Mouse (Mus musculus): ENCODE measurements around the gene Fbf1.

Gene Fbf1

DNA sequence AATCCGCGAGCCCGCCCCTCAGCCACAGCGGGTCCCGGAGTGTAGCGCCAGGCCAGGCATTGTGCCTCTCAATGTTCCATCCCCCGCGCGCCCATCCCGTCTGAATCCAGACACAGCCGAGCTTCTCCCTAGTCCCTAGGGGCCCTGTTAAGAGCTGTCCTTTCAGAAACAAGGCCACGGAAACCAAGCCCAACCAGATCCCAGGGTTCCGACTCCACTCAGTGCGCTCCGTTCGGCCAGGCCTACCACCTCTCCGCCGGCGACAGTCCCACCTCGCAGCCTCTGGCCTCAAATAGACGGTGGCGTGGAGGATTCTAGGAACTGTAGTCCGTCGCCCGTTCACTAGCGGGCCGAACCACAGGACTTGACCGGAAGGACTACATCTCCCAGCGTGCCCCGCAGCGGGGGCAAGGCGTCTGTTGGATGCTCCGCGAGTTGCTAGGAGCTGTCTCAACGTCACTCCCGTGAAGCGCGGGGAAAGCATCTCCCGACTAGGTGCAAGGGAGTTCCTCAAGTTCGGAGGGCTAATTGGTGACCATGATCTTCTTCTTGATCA, at the start of gene Fbf1:
TSS of gene Fbf1 (minus strand) at position 283 of the 556 bp plus-strand sequence.
- DNase-seq (ENCODE audit: inconsistent ontology term), result peak; percentile 98

DNA sequence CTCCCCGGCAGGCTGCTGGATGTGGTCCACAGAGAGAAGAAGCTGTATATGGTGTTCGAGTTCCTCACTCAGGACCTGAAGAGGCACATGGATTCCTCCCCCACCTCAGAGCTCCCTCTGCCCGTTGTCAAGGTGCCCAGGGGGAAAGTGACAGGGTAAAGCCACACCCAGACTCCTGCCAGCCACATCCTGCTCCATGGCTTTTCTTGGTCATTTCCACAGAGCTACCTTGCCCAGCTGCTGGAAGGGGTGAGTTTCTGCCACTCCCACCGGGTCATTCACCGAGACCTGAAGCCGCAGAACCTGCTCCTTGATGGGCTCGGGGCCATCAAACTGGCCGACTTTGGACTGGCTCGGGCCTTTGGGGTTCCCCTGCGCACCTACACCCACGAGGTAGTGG, 48.6 kb upstream of the Fbf1 start:
- no peak for DNase-seq (ENCODE audit: inconsistent ontology term)

DNA sequence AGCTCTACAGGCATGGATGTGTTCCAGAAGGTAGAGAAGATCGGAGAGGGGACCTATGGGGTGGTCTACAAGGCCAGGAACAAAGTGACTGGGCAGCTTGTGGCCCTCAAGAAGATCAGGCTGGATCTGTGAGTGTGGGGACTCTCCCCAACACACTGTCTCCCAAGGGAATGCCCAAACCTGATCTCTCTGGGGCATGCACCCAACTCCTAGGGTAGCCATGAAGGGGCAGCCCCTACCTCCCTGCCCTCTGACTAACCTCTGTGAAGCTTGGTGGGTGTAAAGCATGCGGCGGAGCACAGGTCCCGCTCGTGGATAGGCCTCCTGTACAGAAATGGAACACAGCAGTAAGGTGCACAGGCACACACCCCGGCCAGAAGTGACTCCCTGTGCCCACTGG, 48.0 kb upstream of the Fbf1 start:
- no peak for DNase-seq (ENCODE audit: inconsistent ontology term)

DNA sequence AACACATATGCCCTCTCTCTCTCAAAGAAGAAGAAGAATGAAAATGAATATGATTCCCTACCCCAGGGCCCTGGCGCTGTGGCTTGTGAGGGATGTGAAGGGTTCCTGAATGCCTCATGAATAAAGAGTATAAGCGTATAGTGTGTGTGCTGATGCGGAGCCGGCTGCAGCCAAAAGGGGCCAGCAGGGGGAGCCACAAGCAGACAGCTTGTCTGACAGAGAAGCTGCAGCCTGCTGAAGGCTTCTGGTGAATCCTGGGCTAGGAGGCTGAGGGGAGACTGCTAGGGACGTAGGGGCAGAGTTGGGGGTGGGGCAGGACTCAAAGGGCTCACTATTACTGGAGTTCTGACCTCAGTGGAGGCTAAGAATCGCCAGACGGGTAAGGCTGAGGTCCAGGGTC, 47.2 kb upstream of the Fbf1 start:
- no peak for DNase-seq (ENCODE audit: inconsistent ontology term)

DNA sequence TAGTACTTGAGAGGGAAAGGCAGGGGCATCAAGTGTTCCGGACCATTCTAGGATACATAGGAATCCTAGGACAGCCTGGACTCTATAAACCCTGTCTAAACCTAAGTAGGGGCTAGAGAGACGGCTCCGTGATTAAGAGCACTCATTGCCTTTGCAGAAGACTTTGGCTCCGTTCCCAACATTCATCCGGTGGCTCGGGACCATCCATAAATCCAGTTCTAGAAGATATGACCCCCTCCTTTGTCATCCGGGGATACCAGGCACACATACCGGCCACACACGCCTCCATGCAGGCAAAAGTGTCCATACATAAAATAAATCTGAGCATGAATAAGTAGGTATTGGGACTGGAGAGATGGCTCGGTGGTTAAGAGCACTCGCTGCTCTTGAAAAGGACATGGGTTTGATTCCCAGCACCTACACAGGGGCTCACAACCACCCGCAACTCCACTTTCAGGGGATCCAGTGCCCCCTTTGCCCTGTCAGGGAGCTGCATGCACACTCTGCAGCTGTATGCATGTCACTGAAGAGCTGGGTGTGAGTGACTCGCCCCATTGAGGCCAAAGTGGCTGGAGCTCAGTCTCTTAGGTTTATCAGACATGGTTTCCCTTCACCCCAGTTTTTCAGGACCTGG, 46.0 kb upstream of the Fbf1 start:
- no peak for DNase-seq (ENCODE audit: inconsistent ontology term)

DNA sequence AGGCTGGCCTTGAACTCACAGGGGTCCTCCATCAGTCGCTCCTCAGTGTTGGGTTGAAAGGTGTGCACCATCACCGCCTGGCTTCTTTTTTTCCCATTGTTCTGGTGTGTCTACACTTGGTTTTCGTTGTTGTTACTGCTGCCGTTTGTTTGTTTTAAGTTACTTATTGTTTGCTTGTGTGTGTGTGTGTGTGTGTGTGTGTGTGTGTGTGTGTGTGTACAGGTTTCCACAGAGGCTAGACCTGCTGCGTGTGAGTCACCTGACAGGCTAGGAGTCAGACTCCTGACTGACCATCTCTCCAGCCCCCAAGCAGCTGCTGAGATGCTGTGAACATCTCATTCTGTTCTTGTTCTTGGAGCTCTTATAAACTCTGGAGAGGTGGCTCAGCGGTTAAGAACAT, 44.9 kb upstream of the Fbf1 start:
- no peak for DNase-seq (ENCODE audit: inconsistent ontology term)

DNA sequence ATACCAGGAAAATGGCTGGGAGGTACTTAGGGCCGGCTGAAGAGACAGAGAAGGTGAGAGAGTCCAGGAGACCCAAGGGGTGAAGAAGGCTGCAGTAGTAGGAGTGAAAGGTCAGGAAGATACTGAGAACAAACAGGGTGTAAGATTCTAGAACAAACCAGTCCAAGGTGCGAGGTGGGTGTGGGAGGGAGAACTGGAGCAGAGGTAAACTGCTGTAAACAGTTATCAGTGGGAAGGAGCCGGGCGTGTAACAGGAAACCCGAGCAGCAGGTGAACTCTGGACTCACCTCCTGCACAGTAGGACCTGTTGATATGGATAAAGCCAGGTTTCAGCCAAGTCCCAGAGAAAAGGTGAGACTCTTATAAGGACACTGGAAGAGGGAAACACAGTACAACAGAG, 42.7 kb upstream of the Fbf1 start:
- no peak for DNase-seq (ENCODE audit: inconsistent ontology term)

DNA sequence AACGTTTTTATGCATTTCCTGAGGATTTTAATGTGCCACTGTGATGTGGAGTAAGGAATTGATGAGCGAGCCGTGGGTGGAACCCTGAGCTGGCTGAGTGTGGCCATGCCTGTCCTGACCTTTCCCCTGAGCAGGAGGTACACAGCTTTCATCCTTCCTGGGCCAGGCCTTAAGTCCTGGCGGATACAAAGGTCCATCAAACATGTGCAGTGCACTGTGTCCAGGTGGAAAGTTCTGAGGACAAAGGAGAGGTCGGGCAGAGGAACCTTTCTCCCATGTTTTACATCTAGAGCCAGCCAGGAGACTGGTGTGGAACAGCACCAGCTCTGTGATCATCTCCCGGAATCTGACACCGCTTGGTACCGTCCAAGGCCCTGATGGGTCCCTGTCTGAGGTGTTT, 41.3 kb upstream of the Fbf1 start:
- DNase-seq (ENCODE audit: inconsistent ontology term), result no peak

DNA sequence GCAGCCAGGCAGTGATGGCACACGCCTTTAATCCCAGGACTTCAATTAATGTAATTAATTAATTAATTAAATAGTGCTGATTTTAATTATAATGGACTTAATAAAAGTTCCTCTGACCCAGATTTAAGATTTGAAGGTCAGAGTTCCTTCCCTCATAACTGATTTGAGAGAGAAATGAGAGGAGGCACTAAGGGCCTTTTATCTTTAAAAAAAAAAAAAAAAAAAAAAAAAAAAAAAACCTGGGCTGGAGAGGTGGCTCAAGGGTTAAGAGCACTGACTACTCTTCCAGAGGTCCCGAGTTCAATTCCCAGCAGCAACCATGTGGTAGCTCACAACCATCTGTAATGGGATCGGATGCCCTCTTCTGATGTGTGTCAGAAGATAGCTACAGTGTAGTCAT, 40.7 kb upstream of the Fbf1 start:
- DNase-seq (ENCODE audit: inconsistent ontology term), result no peak

DNA sequence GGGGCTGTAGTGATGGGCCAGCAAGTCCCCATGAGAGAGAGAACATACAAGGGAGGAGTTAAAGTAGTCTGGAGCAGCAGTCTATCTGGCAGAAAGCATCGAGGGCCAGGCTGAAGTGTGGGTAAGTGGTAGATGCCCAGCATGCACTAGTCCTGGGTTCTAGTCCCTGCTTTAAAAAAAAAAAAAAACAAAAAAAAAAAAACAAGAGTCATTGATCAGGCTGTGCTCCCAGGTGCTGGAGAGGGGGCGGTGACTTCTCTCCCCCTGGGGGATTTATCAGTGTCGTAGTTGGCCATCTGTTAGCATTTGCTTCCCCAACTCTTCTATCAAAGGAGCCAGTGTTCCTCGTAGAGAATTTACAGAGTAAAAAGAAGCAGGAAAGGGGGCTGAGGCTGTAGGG, 38.7 kb upstream of the Fbf1 start:
- no peak for DNase-seq (ENCODE audit: inconsistent ontology term)

DNA sequence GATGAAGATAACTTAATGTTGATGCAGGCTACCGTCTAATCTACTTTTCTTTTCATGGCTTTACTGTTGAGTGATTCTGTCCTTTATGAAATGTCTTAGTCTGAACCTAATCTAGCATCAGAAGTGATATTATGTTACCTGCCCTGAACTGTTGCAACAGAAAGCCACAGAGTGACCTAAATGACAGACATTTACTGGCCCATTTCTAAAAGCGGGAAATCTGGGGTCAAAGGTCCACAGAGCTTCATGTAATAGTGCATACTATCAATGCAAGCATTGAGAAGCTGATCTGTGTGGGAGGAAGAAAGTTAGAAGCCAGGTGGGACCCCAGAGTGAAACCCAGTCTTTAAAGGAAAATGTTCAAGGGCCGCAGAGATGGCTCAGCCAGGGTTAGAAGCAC, 35.2 kb upstream of the Fbf1 start:
- DNase-seq (ENCODE audit: inconsistent ontology term), result no peak

DNA sequence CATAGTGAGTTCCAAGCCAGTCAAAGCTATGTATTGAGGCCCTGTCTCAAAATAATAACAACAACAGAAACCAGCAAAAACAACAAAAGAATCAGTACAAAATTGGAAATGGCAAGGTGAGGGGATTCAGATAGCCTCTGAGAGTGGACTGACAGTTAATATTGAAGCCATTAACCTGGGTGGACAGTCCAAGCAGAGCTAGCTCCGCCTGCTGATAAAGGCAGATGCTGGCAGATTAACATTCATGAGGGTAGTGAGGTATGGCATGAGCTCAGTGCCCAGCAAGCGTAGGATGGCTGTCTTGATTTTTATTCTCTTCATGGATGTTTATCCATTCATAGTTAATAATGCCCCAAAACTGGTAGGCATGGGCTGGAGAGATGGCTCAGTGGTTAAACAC, 33.2 kb upstream of the Fbf1 start:
- DNase-seq (ENCODE audit: inconsistent ontology term), result no peak

DNA sequence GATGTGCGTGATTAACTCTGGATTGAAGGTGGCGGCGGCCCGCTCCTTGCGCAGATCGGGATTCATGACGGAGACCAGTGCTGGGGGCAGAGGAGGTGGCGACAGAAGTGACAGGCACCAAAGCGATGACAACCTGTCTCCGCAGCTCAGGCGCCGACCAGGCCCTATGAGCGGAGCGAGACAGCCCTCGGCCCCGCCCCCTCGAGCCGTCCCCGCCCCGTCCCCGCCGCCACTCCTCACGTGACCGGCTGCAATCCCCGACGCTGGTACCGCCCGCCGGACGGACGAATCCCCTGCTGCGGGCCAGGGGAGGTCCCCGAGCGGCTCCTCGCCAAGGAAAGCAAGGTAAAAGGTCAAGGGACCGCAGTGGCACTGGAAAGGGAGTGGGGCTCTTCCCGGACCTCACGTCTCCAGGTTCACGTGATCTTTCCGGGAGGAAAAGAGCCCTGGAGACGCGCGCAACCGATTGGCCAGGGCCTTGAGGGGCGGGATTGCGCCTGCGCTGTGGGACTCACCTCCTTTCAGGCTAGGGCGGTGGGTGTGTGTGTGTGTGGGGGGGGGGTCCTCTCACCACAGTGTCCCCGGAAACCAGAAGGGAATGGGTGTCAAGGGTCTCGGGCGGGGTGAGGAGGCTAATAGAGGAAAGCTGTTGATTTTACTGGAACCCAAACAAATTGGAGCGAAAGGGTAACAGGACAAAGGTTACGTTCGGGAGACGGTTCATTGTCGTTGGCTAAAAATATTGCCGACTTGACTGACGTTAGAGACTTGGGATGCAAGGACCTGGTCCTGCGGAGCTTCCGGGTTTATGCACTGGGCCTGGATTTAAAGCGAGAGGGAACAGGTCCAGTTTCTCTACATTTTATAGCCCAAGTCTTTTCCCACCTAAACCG, 30.9 kb upstream of the Fbf1 start, which contains the start of the genes Ten1 and Acox1:
TSS of gene Ten1 (plus strand) at position 217 of the 893 bp plus-strand sequence.
TSS of gene Acox1 (minus strand) at position 407 of the 893 bp plus-strand sequence.
- DNase-seq (ENCODE audit: inconsistent ontology term), result peak; percentile 98

DNA sequence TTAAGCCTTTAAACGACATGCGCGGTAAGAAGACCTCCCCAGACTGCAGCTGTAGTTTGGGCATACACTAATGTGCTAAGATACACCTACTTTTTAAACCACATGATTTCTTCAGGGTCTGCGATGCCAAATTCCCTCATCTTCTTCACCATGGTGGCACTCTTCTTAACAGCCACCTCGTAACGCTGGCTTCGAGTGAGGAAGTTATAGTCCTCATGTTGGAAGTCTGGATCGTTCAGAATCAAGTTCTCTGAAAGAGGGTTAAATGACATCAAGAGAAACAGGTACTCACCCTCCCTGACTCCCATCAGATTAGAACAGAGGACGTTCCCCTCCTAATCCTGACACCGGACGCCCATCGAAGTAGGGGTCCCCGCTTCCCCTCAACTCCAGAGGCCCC, 30.2 kb upstream of the Fbf1 start:
- DNase-seq (ENCODE audit: inconsistent ontology term), result no peak

DNA sequence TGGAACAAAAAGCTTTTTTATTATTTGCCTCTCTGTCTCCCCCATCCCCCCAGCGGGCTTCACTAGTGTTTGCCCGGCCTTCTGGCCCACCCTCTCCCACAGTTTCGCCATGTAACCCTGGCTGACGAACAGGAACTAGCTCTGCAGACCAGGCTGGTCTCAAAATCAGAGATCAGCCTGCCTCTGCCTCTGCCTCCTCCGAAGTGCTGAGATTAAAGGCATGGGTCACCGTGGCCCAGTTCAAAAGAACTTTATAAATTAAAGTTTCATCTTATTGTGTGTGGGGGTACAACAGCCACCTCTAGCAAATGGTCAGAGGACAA, 29.6 kb upstream of the Fbf1 start:
- no peak for DNase-seq (ENCODE audit: inconsistent ontology term)

DNA sequence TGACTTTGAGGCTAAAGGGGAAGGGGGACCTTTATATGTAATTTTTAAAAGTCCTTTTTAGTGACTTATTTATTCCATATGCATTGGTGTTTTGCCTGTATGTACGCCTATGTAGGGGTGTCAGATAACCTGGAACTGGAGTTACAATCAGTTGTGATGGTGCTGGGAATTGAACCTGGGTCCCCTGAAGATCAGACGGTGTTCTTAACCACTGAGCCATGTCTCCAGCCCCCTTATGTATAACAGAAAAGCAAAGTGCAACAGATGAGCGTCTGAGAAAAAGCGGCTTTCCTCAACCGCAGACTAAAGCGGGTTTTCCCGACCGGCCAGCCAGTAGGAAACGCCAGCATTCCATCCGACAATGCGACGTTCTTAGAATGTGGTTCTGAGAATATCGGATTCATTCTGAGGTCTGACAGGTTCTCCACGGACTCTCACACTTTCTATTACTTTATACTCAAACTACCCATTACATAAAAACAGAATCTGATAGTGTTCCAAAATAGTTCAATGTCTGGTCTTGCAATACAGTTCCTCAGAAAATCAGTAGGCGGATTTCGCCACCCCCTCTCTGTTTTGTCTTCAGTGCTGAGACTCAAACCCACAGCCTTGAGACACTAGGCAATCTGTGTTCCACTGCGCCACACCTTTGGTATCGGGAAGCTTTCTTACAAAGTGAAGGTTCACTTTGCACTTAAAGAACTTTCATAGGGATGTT, 29.1 kb upstream of the Fbf1 start:
- no peak for DNase-seq (ENCODE audit: inconsistent ontology term)

DNA sequence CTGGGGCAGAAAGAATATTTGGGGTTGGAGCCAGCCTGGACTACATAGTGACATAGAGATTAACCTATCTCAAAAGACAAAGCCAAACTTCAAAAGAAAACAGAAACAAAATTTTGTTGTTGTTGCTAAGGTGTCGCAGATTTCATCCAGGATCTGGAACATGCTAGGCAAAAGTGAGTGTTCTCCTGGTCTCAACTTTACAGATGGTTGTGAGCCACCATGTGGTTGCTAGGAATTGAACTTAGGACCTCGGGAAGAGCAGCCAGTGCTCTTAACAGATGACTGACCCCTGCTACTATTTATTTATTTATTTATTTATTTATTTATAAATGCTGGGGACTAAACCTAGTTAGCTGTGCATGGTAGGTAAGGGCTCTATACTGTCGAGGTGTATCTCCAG, 28.4 kb upstream of the Fbf1 start:
- DNase-seq (ENCODE audit: inconsistent ontology term), result no peak

DNA sequence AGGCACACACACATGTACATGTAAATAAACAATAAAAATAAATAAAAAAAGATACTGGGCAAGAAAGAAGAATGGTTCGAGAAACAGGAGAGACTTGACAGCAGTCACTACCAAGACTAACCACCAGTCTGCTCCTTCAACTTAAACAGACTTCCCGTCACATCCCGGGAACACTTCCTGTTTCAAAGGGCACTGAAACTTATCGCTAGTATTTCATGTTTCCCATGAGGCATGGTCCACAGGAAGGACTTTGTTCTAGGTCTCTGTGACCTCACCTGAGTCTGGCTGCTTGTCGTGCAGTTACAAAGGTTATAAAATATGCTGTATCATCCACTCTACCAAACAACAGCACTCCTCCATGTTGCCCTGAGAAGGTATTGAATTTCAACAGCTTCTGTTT, 27.3 kb upstream of the Fbf1 start:
- no peak for DNase-seq (ENCODE audit: inconsistent ontology term)

DNA sequence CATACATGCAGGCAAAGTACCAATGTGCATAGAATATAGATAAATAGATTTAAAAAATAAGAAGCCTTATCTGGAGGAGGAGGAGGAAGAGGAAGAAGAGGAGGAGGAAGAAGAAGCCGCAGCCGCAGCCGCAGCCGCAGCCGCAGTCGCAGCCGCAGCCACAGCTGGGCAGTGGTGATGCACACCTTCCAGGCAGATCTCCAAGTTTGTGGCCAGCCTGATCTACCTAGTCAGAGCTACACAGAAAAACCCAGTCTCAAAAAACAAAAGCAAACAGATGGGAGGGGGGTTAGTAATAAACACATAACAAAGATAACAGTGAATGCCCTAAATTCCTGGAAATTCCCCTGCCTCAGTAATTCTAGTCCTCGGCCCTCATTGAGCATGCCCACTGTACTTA, 26.7 kb upstream of the Fbf1 start:
- no peak for DNase-seq (ENCODE audit: inconsistent ontology term)

DNA sequence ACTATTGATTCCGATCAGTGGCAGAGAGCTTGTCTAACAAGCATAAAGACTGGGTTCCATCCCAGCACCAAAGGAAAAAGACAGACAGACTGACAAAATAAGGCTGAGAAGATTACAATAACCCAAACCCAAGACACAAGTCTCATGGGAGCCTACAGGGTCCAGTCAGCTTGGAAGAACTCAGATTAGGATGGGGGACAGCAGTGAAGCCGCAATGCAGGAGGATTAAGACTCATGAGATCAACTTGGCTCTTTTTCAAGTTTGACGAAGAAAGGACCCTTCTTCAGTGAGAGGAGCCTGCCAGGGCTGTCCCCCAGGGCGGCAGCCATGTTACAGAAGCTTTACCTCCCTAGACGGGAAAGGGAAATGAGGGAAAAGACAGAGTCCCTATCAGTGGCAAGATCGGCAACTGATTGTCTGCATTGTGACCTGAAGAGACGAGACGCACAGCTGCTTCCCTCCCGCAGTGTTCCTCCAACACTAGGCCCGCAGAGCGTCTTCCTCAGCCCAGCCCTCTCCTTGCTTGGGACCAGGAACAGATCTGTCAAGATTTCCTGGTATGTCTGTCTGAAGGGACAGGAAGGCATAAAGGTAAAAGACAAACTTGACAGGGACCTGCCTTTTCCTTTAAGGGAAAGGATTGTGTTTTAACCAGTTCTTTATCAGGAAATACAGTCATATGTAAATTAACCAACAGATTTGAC, 19.4 kb upstream of the Fbf1 start:
- no peak for DNase-seq (ENCODE audit: inconsistent ontology term)

DNA sequence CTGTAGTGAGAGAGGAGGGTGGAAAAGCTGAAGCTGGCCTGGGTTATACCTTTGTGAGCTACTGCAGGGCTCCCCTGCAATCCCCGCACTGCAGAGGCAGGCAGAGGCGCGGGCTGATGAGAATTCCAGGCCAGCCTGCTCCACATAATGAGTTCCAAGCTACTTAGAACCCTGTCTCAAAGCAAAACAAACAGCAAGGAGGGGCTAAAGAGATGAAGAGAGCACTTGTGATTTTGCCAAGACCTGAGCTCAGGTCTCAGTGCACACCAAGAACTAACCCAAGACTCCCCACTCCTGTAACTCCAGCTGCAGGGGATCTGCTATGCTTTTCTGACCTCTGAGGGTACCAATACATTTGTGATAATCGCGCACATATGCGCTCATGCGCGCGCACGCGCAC, 18.4 kb upstream of the Fbf1 start:
- no peak for DNase-seq (ENCODE audit: inconsistent ontology term)

DNA sequence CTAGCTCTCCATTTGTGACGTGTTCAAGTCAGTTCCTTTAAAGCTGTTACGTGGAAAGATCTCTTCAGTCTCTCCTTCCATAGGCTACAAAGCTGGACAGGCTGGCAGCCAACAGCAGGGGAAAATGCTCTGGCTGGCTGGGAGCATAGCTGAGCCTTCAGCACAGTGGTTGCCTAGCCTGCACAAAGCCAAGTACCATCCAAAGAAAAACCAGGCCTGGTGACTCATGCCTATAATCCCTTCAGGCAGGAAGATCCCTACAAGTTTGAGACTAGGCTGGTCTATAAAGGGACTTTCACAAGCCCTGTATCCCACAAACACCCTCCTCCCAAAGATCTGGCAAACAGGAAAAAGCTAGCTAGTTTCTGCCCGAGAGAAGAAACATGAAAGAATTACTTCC, 17.9 kb upstream of the Fbf1 start:
- peak; percentile 77 for DNase-seq (ENCODE audit: inconsistent ontology term)
